Mouse (Mus musculus) limb, embryonic 14.5 days (tissue): ENCODE results near the gene Mthfd2l. TPM values are rescaled to one million over a fixed set of nuclear protein-coding genes. Genes with fewer than 3 reads are reported as not detected.

Experiments used
- ATAC-seq: fragments of 200-750 bp; cut with Nextera tagmentation; 2 replicates; pipeline ENCODE4 v1.8.0; 2017; ENCODE audit warnings: low read depth, moderate number of reproducible peaks, moderate TSS enrichment; ENCODE audit not compliant: low FRiP score
- DNase-seq: peaks from one replicate; pipeline ENCODE4 v3.0.0-alpha.2; 2015; ENCODE audit warnings: low spot score
- H3K27ac ChIP-seq: fragments of 300-500 bp; sonication (generic); replicated peaks from 2 replicates; pipeline ENCODE4 v1.5.1; 2014; ENCODE audit warnings: low read depth, mild to moderate bottlenecking, low read length, moderate library complexity, mixed read lengths
- H3K27me3 ChIP-seq: fragments of 300-500 bp; sonication (generic); 2 replicates; pipeline ENCODE4 v1.6.1; 2014; ENCODE audit warnings: low read length, mixed read lengths; ENCODE audit not compliant: control insufficient read depth, insufficient read depth
- H3K36me3 ChIP-seq: fragments of 300-500 bp; sonication (generic); 2 replicates; pipeline ENCODE4 v1.6.1; 2014; ENCODE audit warnings: mild to moderate bottlenecking, low read length, moderate library complexity, mixed read lengths; ENCODE audit not compliant: control insufficient read depth, insufficient read depth
- H3K4me1 ChIP-seq: fragments of 300-500 bp; sonication (generic); 2 replicates; pipeline ENCODE4 v1.6.1; 2014; ENCODE audit warnings: antibody characterized with exemption, low read length, mixed read lengths; ENCODE audit not compliant: control insufficient read depth, insufficient read depth
- H3K4me2 ChIP-seq: fragments of 300-500 bp; sonication (generic); replicated peaks from 2 replicates; pipeline ENCODE4 v1.6.1; 2014; ENCODE audit warnings: low read depth, mild to moderate bottlenecking, low read length, moderate library complexity; ENCODE audit not compliant: severe bottlenecking
- H3K4me3 ChIP-seq: fragments of 300-500 bp; sonication (generic); replicated peaks from 2 replicates; pipeline ENCODE4 v1.5.1; 2014; ENCODE audit warnings: low read length
- H3K9ac ChIP-seq: fragments of 300-500 bp; sonication (generic); 2 replicates; pipeline ENCODE4 v1.6.1; 2014; ENCODE audit warnings: mild to moderate bottlenecking, low read depth, low read length, moderate library complexity; ENCODE audit not compliant: severe bottlenecking
- H3K9me3 ChIP-seq: fragments of 300-500 bp; sonication (generic); 2 replicates; pipeline ENCODE4 v1.6.1; 2016; ENCODE audit warnings: low read length; ENCODE audit not compliant: control insufficient read depth
- POLR2A ChIP-seq: fragments of 200-500 bp; IDR thresholded peaks from 2 replicates; pipeline ENCODE4 v1.8.0; 2012; ENCODE audit warnings: inconsistent platforms, mild to moderate bottlenecking, moderate library complexity, borderline replicate concordance; ENCODE audit not compliant: insufficient read depth, insufficient read length; ENCODE audit errors: extremely low read depth
- WGBS: fragments of 180-500 bp; shearing (Covaris S2); extraction: QIAGEN DNeasy Blood & Tissue Kit; methylation state at CpG from one replicate; pipeline ENCODE4 v1.1.7; 2014; 5-methylcytosine and 5-hydroxymethylcytosine counted together
- polyA plus RNA-seq, 2 experiments: library from polyadenylated mRNA; depleted of rRNA in 1 of 2; stranded (reverse) in 1 of 2; unstranded in 1 of 2; fragments of >200 nt; fragmentation: Nextera tagmentation in 1 of 2; extraction: Ambion mirVana in 1 of 2; gene quantifications; 2 replicates each; pipeline versions ENCODE4 v1.2.1 to v1.2.3; 2012 to 2014

Gene Mthfd2l
- polyA plus RNA-seq, 2 experiments, result 50.7 to 55.0 TPM

- no peak overlapping the region for H3K27ac ChIP-seq
- ATAC-seq, result no peak
- H3K27me3 ChIP-seq, result peaks cover 20% of the 10 kb centered on the region; the same call in 1 of the 2 replicates
- H3K4me3 ChIP-seq, result no peak overlapping the region
- no peaks in the 10 kb centered on the region for H3K9me3 ChIP-seq
- 0 out of 2 replicates have a peak overlapping the region, but pooled peaks have one; percentile 10 for H3K4me2 ChIP-seq
- WGBS, result 21% methylated on average over 7 of the region's 7 CpGs
- H3K9ac ChIP-seq, result no peak overlapping the region
- H3K36me3 ChIP-seq, result no peaks in the 10 kb centered on the region
- H3K4me1 ChIP-seq, result peaks cover 18% of the 10 kb centered on the region
- no peak for TF ChIP-seq POLR2A
- peak; percentile 80 for DNase-seq
Observed at GRCm38 (mm10) chr5:90900147-90900546, 30.8 kb upstream of the Mthfd2l start.

- ATAC-seq (no peak), DNase-seq (no peak)
- Histone ChIP-seq H3K36me3 (no peaks in the 10 kb centered on the region), H3K4me1 (peaks cover 18% of the 10 kb centered on the region), H3K9ac (no peak overlapping the region), H3K4me2 (no peak overlapping the region), H3K4me3 (no peak overlapping the region), H3K27ac (no peak overlapping the region), H3K9me3 (no peaks in the 10 kb centered on the region), H3K27me3 (peaks cover 20% of the 10 kb centered on the region; the same call in 1 of the 2 replicates)
- WGBS, result 70% methylated on average over 7 of the region's 7 CpGs
- no peak for TF ChIP-seq POLR2A
Observed at GRCm38 (mm10) chr5:90900688-90901087, 30.2 kb upstream of the Mthfd2l start.

- DNase-seq (no peak), ATAC-seq (no peak)
- H3K9me3 ChIP-seq, result no peaks in the 10 kb centered on the region
- H3K36me3 ChIP-seq, result no peaks in the 10 kb centered on the region
- H3K27ac ChIP-seq, result no peak overlapping the region
- no peak overlapping the region for H3K9ac ChIP-seq
- TF ChIP-seq POLR2A, result no peak
- H3K27me3 ChIP-seq, result peaks cover 20% of the 10 kb centered on the region; the same call in 1 of the 2 replicates
- H3K4me1 ChIP-seq, result peaks cover 18% of the 10 kb centered on the region
- WGBS, result 7% methylated on average over 10 of the region's 10 CpGs
- H3K4me2 ChIP-seq, result peak overlapping the region; percentile 61
- peak overlapping the region; percentile 29 for H3K4me3 ChIP-seq
Observed at GRCm38 (mm10) chr5:90902380-90903260, 28.3 kb upstream of the Mthfd2l start.

GRCm38 (mm10) chr5:90903339-90904020 is 27.4 kb upstream of the Mthfd2l start, which contains the start of gene Cxcl2:
TSS of gene Cxcl2 (plus strand) at chr5:90903871.
- no peak for TF ChIP-seq POLR2A
- peak within 1 kb of the TSS; percentile 29 for H3K4me3 ChIP-seq
- peak within 1 kb of the TSS; percentile 61 for H3K4me2 ChIP-seq
- peaks cover 18% of the 10 kb centered on the region for H3K4me1 ChIP-seq
- 12% methylated on average over 21 of the region's 22 CpGs for WGBS
- no peak within 1 kb of the TSS for H3K27ac ChIP-seq
- ATAC-seq (no peak), DNase-seq (no peak)
- H3K36me3 ChIP-seq, result no peaks in the 10 kb centered on the region
- no peak within 1 kb of the TSS for H3K9ac ChIP-seq
- no peaks in the 10 kb centered on the region for H3K9me3 ChIP-seq
- H3K27me3 ChIP-seq, result peaks cover 20% of the 10 kb centered on the region; the same call in 1 of the 2 replicates

GRCm38 (mm10) chr5:90908983-90909382 is 21.9 kb upstream of the Mthfd2l start:
- no peak for TF ChIP-seq POLR2A
- ATAC-seq, result no peak

More at GRCm38 (mm10) chr5:90908983-90909382, 21.9 kb upstream of the Mthfd2l start:
- Histone ChIP-seq H3K4me1 (no peaks in the 10 kb centered on the region), H3K4me3 (no peak overlapping the region), H3K27me3 (peaks cover 11% of the 10 kb centered on the region; the same call in 1 of the 2 replicates), H3K36me3 (no peaks in the 10 kb centered on the region), H3K4me2 (no peak overlapping the region), H3K9ac (no peak overlapping the region), H3K9me3 (no peaks in the 10 kb centered on the region), H3K27ac (no peak overlapping the region)
- WGBS, result 3% methylated on average over 2 of the region's 2 CpGs
- DNase-seq, result peak; percentile 78
